Mouse (Mus musculus) thymus, postnatal 0 days (tissue): Measurements from ENCODE around the gene Hdac4. TPM values are rescaled to one million over a fixed set of nuclear protein-coding genes. Genes with fewer than 3 reads are reported as not detected.

ENCODE experiments used
- DNase-seq: peaks from one replicate; pipeline ENCODE4 v3.0.0-alpha.2; 2015; ENCODE audit warnings: low spot score
- polyA plus RNA-seq: library from polyadenylated mRNA; unstranded; fragments of >200 nt; fragmentation: Nextera tagmentation; extraction: Ambion mirVana; gene quantifications from 2 replicates; pipeline ENCODE4 v1.2.1, GENCODE M21; 2015

The Hdac4 gene
- polyA plus RNA-seq, 1 experiment from 2014 or later: 27.7 TPM

GRCm38 (mm10) chr1:91968710-91969379 lies 226.7 kb downstream of the Hdac4 start:
- peak; percentile 23 for DNase-seq

- no peak for DNase-seq
These were observed 228.5 kb downstream of the Hdac4 start for GRCm38 (mm10) chr1:91967041-91967440.

- DNase-seq: no peak
These were observed 230.8 kb downstream of the Hdac4 start for GRCm38 (mm10) chr1:91964486-91965335.

GRCm38 (mm10) chr1:91962256-91962655 lies 233.2 kb downstream of the Hdac4 start:
- DNase-seq: peak; percentile 69

- DNase-seq: no peak
These were observed 234.3 kb downstream of the Hdac4 start for GRCm38 (mm10) chr1:91961231-91961630.

GRCm38 (mm10) chr1:91959891-91960290 lies 235.6 kb downstream of the Hdac4 start:
- no peak for DNase-seq

- no peak for DNase-seq
These were observed 236.5 kb downstream of the Hdac4 start for GRCm38 (mm10) chr1:91959044-91959443.

- no peak for DNase-seq
These were observed 239.3 kb downstream of the Hdac4 start for GRCm38 (mm10) chr1:91956229-91956628.

GRCm38 (mm10) chr1:91954954-91955353 lies 240.5 kb downstream of the Hdac4 start:
- DNase-seq: no peak

GRCm38 (mm10) chr1:91952912-91953311 lies 242.6 kb downstream of the Hdac4 start:
- DNase-seq: no peak

GRCm38 (mm10) chr1:91947441-91947840 lies 248.1 kb downstream of the Hdac4 start:
- no peak for DNase-seq

GRCm38 (mm10) chr1:91942583-91942982 lies 252.9 kb downstream of the Hdac4 start:
- DNase-seq: no peak

GRCm38 (mm10) chr1:91942031-91942430 lies 253.5 kb downstream of the Hdac4 start:
- no peak for DNase-seq

GRCm38 (mm10) chr1:91941094-91941493 lies 254.4 kb downstream of the Hdac4 start:
- no peak for DNase-seq

- no peak for DNase-seq
These were observed 260.3 kb downstream of the Hdac4 start for GRCm38 (mm10) chr1:91935171-91935570.

- no peak for DNase-seq
These were observed 261.8 kb downstream of the Hdac4 start for GRCm38 (mm10) chr1:91933681-91934080.

- DNase-seq: no peak
These were observed 263.3 kb downstream of the Hdac4 start for GRCm38 (mm10) chr1:91932221-91932620.

GRCm38 (mm10) chr1:91931786-91932185 lies 263.7 kb downstream of the Hdac4 start:
- DNase-seq: no peak

GRCm38 (mm10) chr1:91931196-91931595 lies 264.3 kb downstream of the Hdac4 start:
- DNase-seq: no peak

GRCm38 (mm10) chr1:91929051-91929450 lies 266.4 kb downstream of the Hdac4 start:
- no peak for DNase-seq

- no peak for DNase-seq
These were observed 267.8 kb downstream of the Hdac4 start for GRCm38 (mm10) chr1:91927536-91928315.

- no peak for DNase-seq
These were observed 271.9 kb downstream of the Hdac4 start for GRCm38 (mm10) chr1:91923567-91923966.
